Mouse (Mus musculus): ENCODE measurements at regions not wholly inside any gene's neighbourhood (a gene's known extent, or its start where the extent isn't known, plus 50 kb on each side); places are given as distances from the start of the nearest gene placed in this dataset.

DNA sequence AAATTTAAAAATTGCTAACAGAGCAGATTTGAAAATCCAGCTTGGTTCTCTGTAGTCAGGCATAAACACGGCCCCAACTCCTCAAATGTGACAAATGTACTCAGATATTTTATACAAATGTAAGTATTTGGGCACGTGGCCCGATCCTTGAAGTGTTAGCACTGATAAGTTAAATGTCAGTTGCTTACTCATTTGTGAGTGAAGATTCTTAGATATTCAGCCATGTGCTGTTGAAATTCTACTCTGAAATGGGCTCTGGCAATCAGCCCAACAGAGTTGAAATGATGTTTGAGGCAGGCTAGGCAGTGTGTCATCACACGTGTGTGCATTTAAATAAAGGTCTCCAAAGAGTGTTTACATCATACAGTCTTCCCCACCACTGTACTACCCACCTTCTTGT lies 103.2 kb upstream of the Id2 start:
- TF ChIP-seq POLR2A (IDR thresholded peaks at IDR 0.05; ENCODE audit: borderline replicate concordance, insufficient read depth, low read length) (no peak), CTCF (IDR thresholded peaks at IDR 0.05; ENCODE audit: borderline replicate concordance, insufficient read depth, low read depth, low read length) (no peak)
